Mouse (Mus musculus) left cerebral cortex, postnatal 14 days (tissue): Measurements from ENCODE around the gene Nle1. TPM values are rescaled to one million over a fixed set of nuclear protein-coding genes. Genes with fewer than 3 reads are reported as not detected.

ENCODE experiments used
- DNase-seq, 2 experiments: peaks; one replicate each; pipeline ENCODE4 v3.0.0; 2021 to 2022; ENCODE audit warnings: low spot score in 2 of 2, mixed read lengths in 1 of 2
- intact Hi-C: fragments of 180-260 bp; cut with DNase I; formaldehyde crosslinking; loops from one replicate; pipeline ENCODE4 v1.15.1; 2025
- total RNA-seq, 2 experiments: library from RNA; stranded (reverse); gene quantifications; 2 replicates each; pipeline ENCODE4 v1.2.3; 2021

Gene Nle1
- total RNA-seq, 2 experiments from 2014 or later = 31.2 to 35.6 TPM

DNA sequence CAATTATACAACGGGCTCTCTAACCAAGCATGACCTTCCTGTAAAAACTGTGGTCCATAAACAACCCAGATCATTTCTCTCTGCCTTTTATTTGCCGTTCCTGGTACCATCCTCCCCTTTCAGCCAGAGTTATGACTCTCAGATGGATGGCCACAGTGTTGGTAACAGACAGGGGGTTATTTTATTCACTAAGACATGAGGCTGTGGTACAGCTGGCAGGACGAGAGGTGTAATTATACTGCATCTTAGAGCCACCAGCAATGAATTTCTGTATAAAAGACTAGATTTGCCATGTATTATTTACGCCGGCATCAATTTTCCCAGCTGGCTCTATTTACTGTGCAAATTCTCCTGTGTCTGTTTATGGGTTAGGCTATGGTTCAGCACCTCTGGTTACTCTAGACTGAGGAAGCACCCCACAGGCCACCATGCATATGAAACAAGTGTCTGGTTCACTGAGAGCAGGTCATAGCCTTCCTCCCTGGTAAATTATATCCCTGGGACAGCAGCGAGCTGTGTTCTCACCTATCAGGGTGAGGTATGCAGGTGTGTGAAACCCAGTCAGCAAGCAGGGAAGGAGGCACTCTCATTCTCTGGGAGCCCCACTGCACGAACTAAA, 30.4 kb downstream of the Nle1 start:
- no peak for DNase-seq
- intact Hi-C loops = no loop called here

DNA sequence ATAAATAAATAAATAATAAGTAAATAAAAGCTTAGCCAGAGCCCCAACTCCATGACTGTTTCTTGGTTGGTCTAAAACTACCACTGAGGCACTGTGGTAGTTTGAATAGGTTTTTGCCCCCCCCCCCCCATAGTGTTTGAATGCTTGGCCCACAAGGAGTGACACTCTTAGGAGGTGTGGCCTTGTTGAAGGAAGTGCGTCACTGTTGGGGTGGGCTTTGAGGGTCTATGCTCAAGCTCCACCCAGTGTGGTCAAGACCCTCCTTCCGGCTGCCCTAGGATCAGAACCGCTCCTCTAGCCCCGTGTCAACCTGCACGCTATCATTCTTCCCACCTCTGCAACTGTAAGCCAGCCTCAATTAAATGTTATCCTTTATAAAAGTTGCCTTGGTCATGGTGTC, 32.6 kb downstream of the Nle1 start:
- no peak for DNase-seq
- intact Hi-C loops = no loop called here

DNA sequence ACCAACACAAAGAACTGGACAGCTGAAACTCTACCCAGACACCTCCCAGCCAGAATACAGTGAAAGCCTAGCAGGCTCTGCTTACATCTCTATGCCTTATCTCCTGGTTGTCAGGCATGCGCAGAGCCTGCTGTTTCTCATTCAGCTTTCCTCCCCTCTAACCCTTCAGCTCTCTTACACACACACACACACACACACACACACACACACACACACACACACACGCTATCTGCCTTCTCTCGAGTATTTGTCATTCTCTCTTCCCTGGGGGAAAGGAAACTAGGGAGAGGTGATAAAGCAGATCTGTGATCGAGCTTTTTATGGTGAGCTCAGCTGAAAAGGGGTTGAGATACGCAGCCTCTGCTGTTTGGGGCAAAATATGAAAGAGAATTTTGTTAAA, 33.3 kb downstream of the Nle1 start:
- intact Hi-C loops = no loop called here
- DNase-seq = no peak

DNA sequence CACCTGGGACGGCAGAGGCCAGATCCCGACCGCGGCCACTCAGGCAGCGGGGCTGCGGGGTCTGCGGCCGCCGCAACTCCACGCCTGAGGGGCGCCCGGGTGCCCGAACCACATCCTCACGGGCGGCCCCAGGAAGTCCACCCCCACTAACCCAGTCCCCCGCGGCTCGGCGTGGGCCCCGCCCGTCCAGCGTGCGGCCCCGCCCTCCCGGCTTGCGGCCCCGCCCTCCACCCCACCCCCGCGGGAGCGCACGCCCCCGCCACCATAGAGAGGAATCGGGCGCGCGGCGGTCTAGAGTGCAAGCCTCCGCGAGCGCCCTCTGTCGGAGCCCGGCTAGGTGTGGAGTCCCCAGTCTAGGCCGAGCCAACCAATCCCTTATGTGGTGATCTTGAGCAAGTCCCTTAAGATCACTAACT, 37.2 kb downstream of the Nle1 start, which contains the start of gene Rffl:
Gene Rffl, minus strand, starts transcription at position 180 of the 416 bp plus-strand sequence.
- intact Hi-C loops = no loop called here
- peak; percentile 93 to 96 for DNase-seq

DNA sequence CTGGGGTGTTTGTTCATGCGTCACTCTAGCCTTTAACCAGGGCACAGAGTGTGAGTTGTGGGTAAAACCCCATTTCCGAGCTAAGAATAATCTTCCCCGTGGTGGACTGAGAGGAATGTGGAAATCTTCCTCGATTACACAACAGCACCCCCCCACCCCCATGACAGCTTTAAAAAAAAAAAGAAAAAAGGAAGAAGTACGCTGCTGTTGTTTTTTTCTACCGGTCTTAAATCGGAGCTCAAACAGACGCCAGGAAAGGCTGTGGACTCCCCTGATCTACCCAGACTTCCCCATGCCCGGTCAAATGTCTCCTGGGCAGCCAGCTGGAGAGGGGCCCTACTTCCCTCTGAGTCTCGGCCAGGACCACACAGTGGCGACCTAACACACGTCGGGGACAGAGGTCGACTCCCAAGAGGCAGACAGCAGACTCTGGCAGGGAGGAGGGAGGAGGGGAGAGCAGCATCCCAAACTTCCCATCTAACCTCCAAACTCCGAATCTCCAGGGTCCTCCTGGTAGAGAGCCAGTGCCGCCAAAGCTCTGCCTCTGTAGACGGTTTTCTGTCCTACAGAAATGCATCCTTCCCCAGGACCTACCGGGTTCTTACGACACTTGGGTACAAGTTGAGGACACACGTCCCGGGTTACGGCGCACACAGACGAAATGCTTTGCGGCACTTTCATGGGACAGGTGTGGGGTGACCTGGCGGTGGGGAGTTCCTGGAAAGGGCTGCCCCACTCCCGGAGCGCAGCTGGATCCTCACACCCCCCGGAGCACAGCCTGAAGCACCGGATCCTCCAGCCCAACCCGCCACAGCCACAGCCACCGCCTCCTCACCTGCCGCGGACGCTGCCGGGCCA, 37.8 kb downstream of the Nle1 start:
- intact Hi-C loops = no loop called here

DNA sequence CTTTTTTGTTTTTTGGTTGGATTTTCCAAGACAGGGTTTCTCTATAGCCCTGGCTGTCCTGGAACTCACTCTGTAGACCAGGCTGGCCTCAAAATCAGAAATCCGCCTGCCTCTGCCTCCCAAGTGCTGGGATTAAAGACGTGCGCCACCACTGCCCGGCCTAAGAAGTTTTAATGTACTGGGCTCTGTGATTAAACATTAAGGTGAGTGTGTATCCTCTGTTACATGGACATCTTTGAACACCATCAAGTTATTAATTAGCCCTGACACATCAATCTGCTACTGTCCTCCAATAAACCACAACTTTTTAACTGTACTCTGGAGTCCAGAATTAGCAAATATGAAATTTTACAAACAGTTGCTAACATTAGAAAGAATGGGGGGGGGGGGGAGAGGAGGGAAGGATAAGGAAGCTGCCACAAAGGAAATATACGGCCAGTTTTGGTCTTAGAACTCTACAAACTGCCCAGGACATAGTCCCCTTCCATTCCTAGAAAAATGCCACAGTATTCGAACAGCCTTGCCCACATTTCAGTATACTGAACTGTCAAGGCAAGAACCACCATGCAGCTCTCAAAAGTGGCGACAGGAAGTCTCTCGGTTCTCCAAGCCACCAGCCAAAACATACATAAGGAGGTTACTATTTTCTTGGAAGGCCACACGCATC, 38.6 kb downstream of the Nle1 start:
- intact Hi-C loops = no loop called here
- DNase-seq = no peak

More for the DNA sequence above, 37.8 kb downstream of the Nle1 start:
- peak; percentile 23 to 51 for DNase-seq

DNA sequence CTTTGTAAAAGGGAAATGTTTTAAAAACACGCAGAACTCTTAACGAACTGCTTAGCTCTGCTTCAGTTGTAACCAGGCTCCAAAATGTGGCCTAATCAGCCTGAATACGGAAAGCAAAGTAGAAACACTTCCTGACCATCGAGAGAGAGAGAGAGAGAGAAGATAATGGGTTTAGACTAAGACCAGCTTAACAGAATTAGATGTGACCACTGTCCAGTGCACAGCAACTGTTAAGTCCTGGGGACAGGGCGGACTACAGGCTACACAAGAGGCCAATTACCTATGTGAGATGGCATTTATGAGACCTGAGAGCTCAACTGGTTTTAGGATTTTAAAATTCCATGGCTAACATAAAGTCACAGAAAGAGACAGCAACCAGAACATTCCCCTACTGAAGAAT, 40.3 kb downstream of the Nle1 start:
- intact Hi-C loops = no loop called here

DNA sequence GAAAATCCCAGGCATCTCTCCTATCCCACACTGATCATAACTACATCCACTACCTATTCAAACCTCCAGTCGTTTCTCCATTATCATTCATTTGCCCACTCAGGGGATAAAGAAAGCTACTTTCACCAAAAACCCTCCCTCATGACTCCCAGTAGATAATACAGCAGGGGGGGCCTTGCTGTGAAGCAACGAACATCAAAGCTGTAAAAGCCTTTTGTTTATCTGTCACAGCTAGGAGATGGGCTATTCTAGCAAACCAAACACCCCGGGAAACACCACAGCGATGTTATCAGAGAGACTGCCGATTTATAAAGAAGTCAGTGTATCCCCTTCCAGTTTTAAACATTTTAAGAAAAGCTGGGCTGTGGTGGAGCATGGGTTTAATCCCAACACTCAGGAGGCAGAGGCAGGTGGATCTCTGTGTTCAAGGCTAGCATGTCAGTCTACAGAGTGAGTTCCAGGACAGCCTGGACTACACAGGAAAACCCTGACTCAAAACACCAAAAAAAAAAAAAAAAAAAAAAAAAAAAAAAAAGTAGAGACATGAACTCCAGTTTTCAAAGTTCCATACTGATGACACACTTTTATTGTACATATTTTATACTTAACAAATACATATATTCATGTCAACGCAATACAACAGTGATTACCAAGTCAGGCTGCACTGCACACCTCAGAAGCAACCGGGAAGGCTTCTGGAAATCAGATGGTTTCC, 41.2 kb downstream of the Nle1 start:
- intact Hi-C loops = no loop called here
- DNase-seq = no peak

More for the DNA sequence above, 40.3 kb downstream of the Nle1 start:
- DNase-seq = no peak

DNA sequence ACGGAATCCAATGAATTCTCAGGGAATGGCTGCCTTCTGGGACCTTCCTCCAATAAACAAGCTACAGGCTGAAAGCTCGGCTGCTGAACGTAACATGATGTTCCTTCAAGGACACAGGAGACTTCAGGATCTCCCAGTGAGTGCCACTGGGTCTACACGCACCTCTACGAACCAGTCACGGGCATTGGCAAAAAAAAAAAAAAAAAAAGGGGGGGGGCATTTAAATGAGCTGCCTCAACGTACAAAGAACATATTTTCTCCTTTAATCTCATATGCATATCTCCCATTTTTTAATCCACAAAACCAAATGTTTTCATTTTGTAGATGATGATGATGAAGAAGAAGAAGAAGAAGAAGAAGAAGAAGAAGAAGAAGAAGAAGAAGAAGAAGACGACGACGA, 42.3 kb downstream of the Nle1 start:
- no peak for DNase-seq
- intact Hi-C loops = no loop called here

DNA sequence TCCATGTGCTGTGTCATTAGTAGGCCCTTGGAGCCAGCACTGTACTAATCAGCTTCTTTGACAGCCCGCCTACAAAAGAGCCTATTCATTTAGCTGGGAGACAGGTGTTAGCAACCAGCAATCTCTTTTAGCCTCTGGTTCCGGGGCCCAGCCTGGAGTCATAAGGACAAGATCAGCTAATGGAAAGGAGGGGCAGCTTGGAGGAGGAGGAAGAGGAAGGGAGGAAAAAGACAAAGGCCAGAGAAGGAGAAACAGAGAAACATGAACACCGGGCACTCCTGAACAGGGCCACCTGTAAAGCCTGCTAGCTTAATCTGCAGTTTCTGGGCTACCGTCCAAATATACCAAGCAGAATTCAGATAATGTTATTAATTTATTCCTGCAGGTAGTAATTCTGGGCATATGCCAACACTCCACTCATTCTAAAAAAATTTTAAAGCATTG, 44.7 kb downstream of the Nle1 start:
- intact Hi-C loops = no loop called here
- DNase-seq = no peak

DNA sequence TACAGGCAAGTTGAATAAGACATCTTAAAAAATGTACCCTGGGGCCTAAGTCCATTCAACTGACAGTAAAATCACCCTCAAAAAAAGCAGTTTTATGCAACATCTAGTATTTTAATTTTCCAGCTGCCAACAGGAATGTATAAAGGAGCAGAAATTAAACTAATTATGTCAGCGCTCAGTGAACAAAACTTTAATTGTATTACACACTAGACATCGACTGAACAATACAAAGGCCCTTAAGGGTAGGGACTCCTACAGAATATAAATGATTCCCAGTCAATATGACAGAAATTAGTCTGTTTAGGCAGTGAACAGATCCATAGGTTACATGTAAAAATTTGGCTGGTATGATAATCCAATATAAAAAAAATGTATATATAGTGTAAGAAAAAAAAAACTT, 45.2 kb downstream of the Nle1 start:
- intact Hi-C loops = no loop called here
- DNase-seq = no peak

DNA sequence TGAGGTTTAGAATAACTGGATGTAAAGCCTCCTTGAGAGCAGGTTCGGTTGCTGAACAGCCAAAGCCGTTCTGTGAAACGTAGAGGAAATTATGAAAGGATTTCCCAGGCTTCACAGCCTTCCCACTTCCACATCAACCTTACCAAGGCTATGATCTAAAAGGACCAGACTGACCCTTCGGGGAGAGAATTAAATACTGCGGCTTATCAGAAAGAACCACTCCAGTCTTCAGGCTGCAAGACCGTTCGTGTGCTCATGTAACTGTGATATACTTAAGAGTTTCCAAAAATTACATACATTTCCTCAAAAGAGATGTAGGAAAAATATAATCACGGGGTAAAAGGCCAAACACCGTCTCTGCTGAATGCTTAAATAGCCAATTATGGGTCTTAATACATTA, 45.6 kb downstream of the Nle1 start:
- intact Hi-C loops = no loop called here
- no peak for DNase-seq

DNA sequence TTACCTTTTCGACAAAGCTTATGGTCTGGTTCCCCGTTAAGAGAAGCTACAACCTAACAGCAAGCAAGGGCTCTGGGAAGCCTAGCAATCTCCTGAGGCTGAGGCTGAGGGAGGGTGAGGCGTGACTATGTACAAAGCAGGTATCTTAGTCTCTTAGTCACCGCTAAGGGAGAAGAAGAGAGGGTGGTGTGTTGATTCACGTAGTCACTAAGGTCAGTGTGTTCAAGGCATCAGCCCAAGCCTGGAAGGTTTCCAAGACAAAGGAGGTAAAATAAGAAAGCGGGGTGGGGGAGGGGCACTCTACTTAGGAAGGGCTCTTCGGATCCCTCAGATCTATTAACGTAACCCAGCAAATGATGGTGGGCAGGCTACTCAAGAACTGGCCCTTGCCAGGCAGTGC, 46.7 kb downstream of the Nle1 start:
- intact Hi-C loops = no loop called here
- DNase-seq = no peak

DNA sequence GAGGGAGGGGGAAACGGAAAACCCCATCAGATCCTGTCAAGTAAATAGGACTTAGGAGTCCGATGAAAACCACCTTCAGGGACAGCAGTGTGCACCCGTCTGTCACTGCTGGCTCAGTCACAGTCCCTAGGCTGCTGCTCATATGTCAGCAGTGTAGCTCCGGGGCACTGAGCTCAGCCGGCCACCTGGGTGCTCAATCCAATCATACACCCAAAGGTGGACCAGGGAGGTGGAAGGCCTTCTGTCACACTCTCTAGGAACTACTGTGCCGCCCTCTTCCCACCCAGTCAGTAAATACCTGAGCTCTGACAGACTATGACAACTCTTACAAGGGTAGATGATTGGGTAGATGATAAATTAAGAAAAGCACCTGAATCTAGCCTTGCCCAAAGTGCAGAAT, 47.5 kb downstream of the Nle1 start:
- DNase-seq = no peak
- intact Hi-C loops = no loop called here

DNA sequence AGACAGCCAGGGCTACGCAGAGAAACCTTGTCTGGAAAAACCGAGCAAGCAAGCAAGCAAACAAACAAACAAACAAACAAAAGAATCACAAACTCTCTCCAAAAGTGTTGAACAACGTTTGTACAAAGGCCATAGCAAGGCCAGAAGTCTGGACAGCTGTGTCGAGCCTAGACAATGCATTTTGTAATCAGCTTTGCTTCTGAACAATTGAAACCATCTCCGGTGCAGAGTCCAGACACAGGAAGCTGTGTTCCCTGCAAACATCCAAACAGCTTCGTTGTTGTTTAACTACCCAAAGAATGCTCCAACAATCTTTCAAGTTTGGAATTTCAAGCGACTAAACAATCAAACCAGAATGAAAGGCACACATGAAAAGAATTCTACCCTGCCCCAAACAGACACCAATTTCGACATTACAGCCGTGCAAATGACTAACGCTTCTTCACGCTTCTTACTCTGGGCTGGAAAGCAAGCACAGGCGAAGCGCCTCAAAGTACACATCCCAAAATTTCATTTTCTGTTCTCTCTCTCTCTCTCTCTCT, 50.8 kb downstream of the Nle1 start:
- DNase-seq = no peak
- intact Hi-C loops = no loop called here

DNA sequence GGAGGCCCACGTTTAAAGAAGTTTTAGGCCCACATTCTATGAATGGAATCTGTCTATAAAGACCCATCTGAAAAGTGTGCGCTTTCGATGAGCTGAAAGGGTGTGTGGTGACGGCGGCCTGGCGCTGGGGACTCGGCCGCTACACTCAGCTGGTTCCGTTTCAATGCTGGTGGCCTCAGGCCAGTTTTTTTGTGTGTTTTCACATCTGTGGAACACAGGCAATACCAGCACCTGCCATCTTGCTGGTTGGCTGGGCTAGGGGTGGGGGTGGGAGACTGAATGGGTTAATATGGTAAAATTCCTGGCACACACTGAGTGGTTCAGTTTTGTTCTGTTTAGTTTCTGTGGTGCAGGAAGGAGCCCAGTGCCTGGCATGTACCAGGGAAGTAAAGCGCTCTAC, 52.2 kb downstream of the Nle1 start:
- DNase-seq = no peak
- intact Hi-C loops = no loop called here

DNA sequence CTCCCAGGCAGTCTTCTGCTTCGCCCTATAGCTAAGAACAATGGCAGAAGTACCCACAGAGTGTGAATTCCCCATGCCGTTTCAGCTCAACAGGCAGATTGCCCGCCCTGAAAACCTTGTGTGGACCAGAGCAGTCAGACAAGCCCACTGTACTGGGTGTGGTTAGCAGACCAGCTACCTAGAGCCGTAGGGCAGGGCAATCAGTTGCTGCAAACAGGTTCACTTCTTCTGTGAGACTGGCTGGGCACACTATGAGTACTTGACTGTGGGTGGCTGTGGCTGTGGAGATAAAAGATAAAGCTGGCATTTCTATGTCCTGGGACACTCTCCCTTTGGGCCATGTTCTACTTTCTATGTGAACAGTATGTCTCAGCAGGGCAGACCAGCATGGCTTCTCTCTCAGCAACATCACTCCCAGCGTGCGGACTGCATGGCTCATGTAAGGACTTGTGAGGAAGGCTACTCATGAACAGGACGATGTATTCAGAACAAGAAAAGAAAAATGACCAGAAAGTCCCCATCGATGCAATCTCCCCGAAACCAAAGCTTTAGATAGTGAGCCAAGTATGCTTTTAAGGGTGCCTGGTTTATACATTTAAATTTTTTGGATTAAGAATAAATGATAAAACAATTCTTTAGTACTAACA, 52.8 kb downstream of the Nle1 start:
- intact Hi-C loops = no loop called here
- DNase-seq = no peak

DNA sequence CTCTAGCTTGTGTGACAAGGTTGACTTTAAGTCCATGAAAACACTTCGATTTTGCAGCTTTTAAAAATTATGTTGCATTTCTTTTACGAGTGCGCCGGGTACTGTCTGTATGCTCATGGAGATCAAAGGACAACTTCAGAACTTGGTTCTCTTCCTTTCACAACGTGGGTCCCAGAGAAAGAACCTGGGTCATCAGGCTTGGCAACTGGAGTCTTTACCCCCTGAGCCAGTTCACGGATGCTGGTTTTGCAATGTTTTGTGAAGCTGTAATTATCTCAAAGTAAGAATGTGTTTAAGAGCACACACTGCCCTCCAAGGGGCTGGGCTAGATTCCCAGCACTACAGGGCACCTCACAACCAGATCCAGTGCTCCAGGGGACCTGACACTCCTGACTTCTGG, 54.1 kb downstream of the Nle1 start:
- DNase-seq = no peak
- intact Hi-C loops = no loop called here

DNA sequence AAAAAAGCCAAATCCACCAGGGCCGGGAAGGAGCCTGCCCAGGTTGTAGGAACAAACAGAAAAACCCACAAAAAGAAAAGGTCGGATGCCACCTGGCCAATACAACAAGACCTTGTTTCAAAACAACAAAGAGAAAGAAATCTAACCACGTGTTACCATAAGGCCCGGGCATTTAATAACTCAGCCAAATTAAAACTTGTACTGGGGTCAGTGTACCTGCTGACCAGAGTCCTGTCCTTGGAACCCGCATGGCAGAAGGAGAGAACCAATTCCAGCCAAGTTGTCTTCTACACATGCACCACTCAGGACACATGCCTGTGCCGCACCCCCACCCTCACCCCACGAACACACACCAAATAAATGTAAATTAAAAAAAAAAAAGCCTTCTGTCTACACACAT, 55.3 kb downstream of the Nle1 start:
- DNase-seq = no peak
- intact Hi-C loops = no loop called here
